Mouse (Mus musculus): ENCODE data around the gene Efcab3. TPM values are rescaled to one million over a fixed set of nuclear protein-coding genes. Genes with fewer than 3 reads are reported as not detected.

Gene Efcab3
- polyA plus RNA-seq, 1 experiment from 2014 or later: not detected

GRCm38 (mm10) chr11:105151226-105152016 lies 88.0 kb downstream of the Efcab3 start:
- H3K4me1 ChIP-seq (replicated peaks): peaks cover 32% of the 10 kb centered on the region
- H3K36me3 ChIP-seq: no peaks in the 10 kb centered on the region
- peaks cover 8% of the 10 kb centered on the region for H3K27me3 ChIP-seq (ENCODE audit: insufficient read depth, poor library complexity, severe bottlenecking)
- 29% methylated on average over 18 of the region's 19 CpGs for WGBS
- DNase-seq (ENCODE audit: low spot score): peak; percentile 9
- no peak overlapping the region for H3K27ac ChIP-seq
- no peaks in the 10 kb centered on the region for H3K9me3 ChIP-seq
- 0 out of 2 replicates have a peak overlapping the region, but pooled peaks have one; percentile 27 for H3K4me3 ChIP-seq

- Histone ChIP-seq H3K9me3 (no peaks in the 10 kb centered on the region), H3K4me1 (replicated peaks) (peaks cover 32% of the 10 kb centered on the region), H3K36me3 (no peaks in the 10 kb centered on the region), H3K27me3 (ENCODE audit: insufficient read depth, poor library complexity, severe bottlenecking) (peaks cover 10% of the 10 kb centered on the region), H3K4me3 (no peak overlapping the region), H3K27ac (no peak overlapping the region)
- 57% methylated on average over 1 of the region's 4 CpGs for WGBS
- DNase-seq (ENCODE audit: low spot score): no peak
Observed at GRCm38 (mm10) chr11:105152017-105152300, 88.6 kb downstream of the Efcab3 start.

- Histone ChIP-seq H3K9me3 (no peaks in the 10 kb centered on the region), H3K27me3 (ENCODE audit: insufficient read depth, poor library complexity, severe bottlenecking) (peaks cover 14% of the 10 kb centered on the region), H3K4me3 (no peak overlapping the region), H3K36me3 (no peaks in the 10 kb centered on the region), H3K4me1 (replicated peaks) (peaks cover 32% of the 10 kb centered on the region), H3K27ac (no peak overlapping the region)
- no peak for DNase-seq (ENCODE audit: low spot score)
- 72% methylated on average over 11 of the region's 11 CpGs for WGBS
Observed at GRCm38 (mm10) chr11:105152357-105152899, 89.0 kb downstream of the Efcab3 start.

- peaks cover 14% of the 10 kb centered on the region for H3K27me3 ChIP-seq (ENCODE audit: insufficient read depth, poor library complexity, severe bottlenecking)
- no peak overlapping the region for H3K4me3 ChIP-seq
- H3K4me1 ChIP-seq (replicated peaks): peaks cover 32% of the 10 kb centered on the region
- WGBS: 31% methylated on average over 12 of the region's 12 CpGs
- no peaks in the 10 kb centered on the region for H3K36me3 ChIP-seq
- no peaks in the 10 kb centered on the region for H3K9me3 ChIP-seq
- peak; percentile 64 for DNase-seq (ENCODE audit: low spot score)
- H3K27ac ChIP-seq: peak overlapping the region; percentile 26; the same call in 1 of the 2 replicates
Observed at GRCm38 (mm10) chr11:105153068-105153833, 89.9 kb downstream of the Efcab3 start.

GRCm38 (mm10) chr11:105155915-105156314 lies 92.5 kb downstream of the Efcab3 start:
- no peaks in the 10 kb centered on the region for H3K9me3 ChIP-seq
- H3K4me3 ChIP-seq: no peak overlapping the region
- H3K36me3 ChIP-seq: no peaks in the 10 kb centered on the region
- peaks cover 6% of the 10 kb centered on the region; the same call in 1 of the 2 replicates for H3K27me3 ChIP-seq (ENCODE audit: insufficient read depth, poor library complexity, severe bottlenecking)
- no peak for DNase-seq (ENCODE audit: low spot score)
- peaks cover 32% of the 10 kb centered on the region for H3K4me1 ChIP-seq (replicated peaks)
- H3K27ac ChIP-seq: no peak overlapping the region
- 74% methylated on average over 4 of the region's 4 CpGs for WGBS

GRCm38 (mm10) chr11:105156748-105157267 lies 93.4 kb downstream of the Efcab3 start:
- Histone ChIP-seq H3K36me3 (no peaks in the 10 kb centered on the region), H3K27me3 (ENCODE audit: insufficient read depth, poor library complexity, severe bottlenecking) (peaks cover 6% of the 10 kb centered on the region; the same call in 1 of the 2 replicates), H3K4me1 (replicated peaks) (peaks cover 23% of the 10 kb centered on the region), H3K9me3 (0 out of 2 replicates have a peak, but pooled peaks cover 2% of the 10 kb centered on the region), H3K4me3 (no peak overlapping the region), H3K27ac (no peak overlapping the region)
- 87% methylated on average over 19 of the region's 19 CpGs for WGBS
- no peak for DNase-seq (ENCODE audit: low spot score)

GRCm38 (mm10) chr11:105158047-105158446 lies 94.7 kb downstream of the Efcab3 start:
- Histone ChIP-seq H3K4me3 (no peak overlapping the region), H3K27ac (no peak overlapping the region), H3K9me3 (peaks cover 9% of the 10 kb centered on the region; the same call in 1 of the 2 replicates), H3K27me3 (ENCODE audit: insufficient read depth, poor library complexity, severe bottlenecking) (peaks cover 6% of the 10 kb centered on the region; the same call in 1 of the 2 replicates), H3K4me1 (replicated peaks) (peaks cover 15% of the 10 kb centered on the region), H3K36me3 (no peaks in the 10 kb centered on the region)
- DNase-seq (ENCODE audit: low spot score): no peak

- Histone ChIP-seq H3K4me3 (no peak overlapping the region), H3K9me3 (peaks cover 18% of the 10 kb centered on the region), H3K4me1 (replicated peaks) (0 out of 2 replicates have a peak, but pooled peaks cover 3% of the 10 kb centered on the region), H3K27me3 (ENCODE audit: insufficient read depth, poor library complexity, severe bottlenecking) (peaks cover 6% of the 10 kb centered on the region; the same call in 1 of the 2 replicates), H3K36me3 (no peaks in the 10 kb centered on the region), H3K27ac (no peak overlapping the region)
- WGBS: 62% methylated on average over 6 of the region's 6 CpGs
- DNase-seq (ENCODE audit: low spot score): no peak
Observed at GRCm38 (mm10) chr11:105159673-105160360, 96.4 kb downstream of the Efcab3 start.

- Histone ChIP-seq H3K4me3 (no peak overlapping the region), H3K27me3 (ENCODE audit: insufficient read depth, poor library complexity, severe bottlenecking) (peaks cover 18% of the 10 kb centered on the region; the same call in 1 of the 2 replicates), H3K4me1 (replicated peaks) (no peaks in the 10 kb centered on the region), H3K9me3 (peaks cover 34% of the 10 kb centered on the region), H3K27ac (no peak overlapping the region), H3K36me3 (0 out of 2 replicates have a peak, but pooled peaks cover 3% of the 10 kb centered on the region)
- 92% methylated on average over 2 of the region's 2 CpGs for WGBS
- DNase-seq (ENCODE audit: low spot score): no peak
Observed at GRCm38 (mm10) chr11:105161411-105161810, 98.0 kb downstream of the Efcab3 start.

GRCm38 (mm10) chr11:105164516-105165510 lies 101.4 kb downstream of the Efcab3 start:
- no peak overlapping the region for H3K27ac ChIP-seq
- H3K27me3 ChIP-seq (ENCODE audit: insufficient read depth, poor library complexity, severe bottlenecking): peaks cover 12% of the 10 kb centered on the region; the same call in 1 of the 2 replicates
- H3K4me1 ChIP-seq (replicated peaks): no peaks in the 10 kb centered on the region
- 77% methylated on average over 69 of the region's 69 CpGs for WGBS
- peaks cover 37% of the 10 kb centered on the region for H3K9me3 ChIP-seq
- DNase-seq (ENCODE audit: low spot score): no peak
- 0 out of 2 replicates have a peak, but pooled peaks cover 3% of the 10 kb centered on the region for H3K36me3 ChIP-seq
- H3K4me3 ChIP-seq: no peak overlapping the region

- H3K9me3 ChIP-seq: peaks cover 35% of the 10 kb centered on the region
- no peak for DNase-seq (ENCODE audit: low spot score)
- H3K36me3 ChIP-seq: 0 out of 2 replicates have a peak, but pooled peaks cover 3% of the 10 kb centered on the region
- 89% methylated on average over 10 of the region's 10 CpGs for WGBS
- H3K27ac ChIP-seq: no peak overlapping the region
- no peaks in the 10 kb centered on the region for H3K4me1 ChIP-seq (replicated peaks)
- no peak overlapping the region for H3K4me3 ChIP-seq
- peaks cover 12% of the 10 kb centered on the region; the same call in 1 of the 2 replicates for H3K27me3 ChIP-seq (ENCODE audit: insufficient read depth, poor library complexity, severe bottlenecking)
Observed at GRCm38 (mm10) chr11:105166780-105167179, 103.4 kb downstream of the Efcab3 start.
